12 mouse cellular contexts compared by ENCODE assay signal in genomic region chr12:29822216-29822615, GRCm38 (mm10).
DNase-seq lines count a peak whose midpoint lies in the region; ATAC-seq and TF ChIP-seq lines count a peak whose summit lies in the region.
"Had no signal": no experiment of that assay in that cellular context is flagged by ENCODE, and none has a peak within 500 bp of the region (broad histone marks: within the 10 kb centered on the region; RNA-seq: fewer than 3 reads in every experiment).

No protein-coding gene starts in this region.

- no peaks in the 10 kb centered on the region for H3K79me2 ChIP-seq in CH12.LX (replicated peaks; ENCODE audit: control insufficient read depth, extremely low read depth, insufficient read depth, poor library complexity, severe bottlenecking)

- H3K27me3 ChIP-seq in CH12.LX (replicated peaks): no peaks in the 10 kb centered on the region
- no peaks in the 10 kb centered on the region for H3K27me3 ChIP-seq in midbrain, embryonic 13.5 days
- no peaks in the 10 kb centered on the region for H3K27me3 ChIP-seq in intestine, postnatal 0 days (replicated peaks; ENCODE audit: control insufficient read depth, insufficient read depth, low read length)

- no peaks in the 10 kb centered on the region for H3K9me3 ChIP-seq in CH12.LX (replicated peaks; ENCODE audit: low read length)
- no peaks in the 10 kb centered on the region for H3K9me3 ChIP-seq in midbrain, embryonic 13.5 days
- no peaks in the 10 kb centered on the region for H3K9me3 ChIP-seq in intestine, postnatal 0 days (ENCODE audit: control insufficient read depth)

- WGBS in midbrain, embryonic 13.5 days: 40% methylated on average over 3 of the region's 3 CpGs
- 61% methylated on average over 3 of the region's 3 CpGs for WGBS in intestine, postnatal 0 days

- intact Hi-C loops in gastrocnemius, adult 2 months (cut with DNase I): no loop called here

- no peak for TF ChIP-seq EP300 in CH12.LX (IDR thresholded peaks at IDR 0.05; ENCODE audit: low read length)

- no peak for TF ChIP-seq CTCF in CH12.LX (conservative IDR thresholded peaks at IDR 0.05 in 1 of 2, IDR thresholded peaks at IDR 0.05 in 1 of 2; ENCODE audit: low read depth in 2 of 2, low read length in 2 of 2)
- no peak for TF ChIP-seq CTCF in intestine, postnatal 0 days (IDR thresholded peaks at IDR 0.05; ENCODE audit: low read depth)
- no peak for TF ChIP-seq CTCF in gastrocnemius, adult 2 months (IDR thresholded peaks at IDR 0.05)

- no peak overlapping the region for H3K27ac ChIP-seq in CH12.LX (ENCODE audit: insufficient read depth, low read depth)
- H3K27ac ChIP-seq in midbrain, embryonic 13.5 days: peak overlapping the region; percentile 85
- no peak overlapping the region for H3K27ac ChIP-seq in intestine, postnatal 0 days (ENCODE audit: low read depth, low read length)
- no peak overlapping the region for H3K27ac ChIP-seq in gastrocnemius, adult 2 months
- H3K27ac ChIP-seq: liver, embryonic 14.5 days had no signal

- H3K4me2 ChIP-seq in CH12.LX (ENCODE audit: insufficient read depth, low read depth, poor library complexity, severe bottlenecking): no peak overlapping the region
- H3K4me2 ChIP-seq in midbrain, embryonic 13.5 days (replicated peaks): no peak overlapping the region
- no peak overlapping the region for H3K4me2 ChIP-seq in intestine, postnatal 0 days (replicated peaks; ENCODE audit: low read depth)

- H3K36me3 ChIP-seq in CH12.LX (replicated peaks in 1 of 2; ENCODE audit: control insufficient read depth in 1 of 2, insufficient read depth in 1 of 2, low read length in 1 of 2): no peaks in the 10 kb centered on the region
- H3K36me3 ChIP-seq in midbrain, embryonic 13.5 days: peaks cover 6% of the 10 kb centered on the region
- no peaks in the 10 kb centered on the region for H3K36me3 ChIP-seq in intestine, postnatal 0 days (ENCODE audit: control insufficient read depth, insufficient read depth)

- dilution Hi-C loops in CH12.LX (cut with MboI; ENCODE audit: extremely low pct_ligation_motif_present, extremely low pct_unique_long_range_greater_than_20kb, low sequenced_read_pairs): no loop called here

- ATAC-seq in midbrain, embryonic 13.5 days: peak; percentile 83
- no peak for ATAC-seq in intestine, postnatal 0 days
- ATAC-seq: Patski had no signal

- no peak overlapping the region for H3K9ac ChIP-seq in CH12.LX (ENCODE audit: insufficient read depth, low read depth)
- H3K9ac ChIP-seq in midbrain, embryonic 13.5 days (replicated peaks): 0 out of 2 replicates have a peak overlapping the region, but pooled peaks have one; percentile 28
- no peak overlapping the region for H3K9ac ChIP-seq in intestine, postnatal 0 days (ENCODE audit: low read depth, low read length)
- H3K9ac ChIP-seq: liver, embryonic 14.5 days had no signal

- TF ChIP-seq POLR2A in CH12.LX (IDR thresholded peaks at IDR 0.05; ENCODE audit: low read depth, low read length): no peak

- no peaks in the 10 kb centered on the region for H3K4me1 ChIP-seq in CH12.LX (ENCODE audit: control insufficient read depth in 1 of 2, insufficient read depth in 2 of 2)
- H3K4me1 ChIP-seq in midbrain, embryonic 13.5 days (replicated peaks): peaks cover 47% of the 10 kb centered on the region
- H3K4me1 ChIP-seq in intestine, postnatal 0 days (replicated peaks; ENCODE audit: control insufficient read depth, insufficient read depth, low read length): no peaks in the 10 kb centered on the region

- TF ChIP-seq RAD21 in CH12.LX (IDR thresholded peaks at IDR 0.05; ENCODE audit: low read depth, low read length): no peak

- in situ Hi-C loops in CH12.LX (cut with MboI; ENCODE audit: low pct_ligation_motif_present, low pct_unique_long_range_greater_than_20kb, low sequenced_read_pairs): no loop called here

- peak; percentile 35 to 50 for DNase-seq in cerebellum, postnatal 14 days
- DNase-seq in cerebellum, postnatal 36 days: no peak
- peak; percentile 12 for DNase-seq in CH12.LX (ENCODE audit: extremely low read depth)
- DNase-seq in frontal cortex, adult 2 months (ENCODE audit: extremely low spot score in 1 of 2, low spot score in 1 of 2): peak; percentile 76 to 80
- no peak for DNase-seq in spleen, postnatal 36 days (ENCODE audit: low spot score in 2 of 2)
- no peak for DNase-seq in gastrocnemius, adult 2 months
- DNase-seq: cerebellum, adult 11 months; kidney, postnatal 4 days had no signal

- H3K4me3 ChIP-seq in CH12.LX (replicated peaks in 1 of 3; ENCODE audit: low read depth in 2 of 3, low read length in 2 of 3, poor library complexity in 1 of 3): no peak overlapping the region
- H3K4me3 ChIP-seq in midbrain, embryonic 13.5 days (replicated peaks): no peak overlapping the region
- no peak overlapping the region for H3K4me3 ChIP-seq in intestine, postnatal 0 days (ENCODE audit: low read depth, low read length)
- H3K4me3 ChIP-seq in gastrocnemius, adult 2 months: no peak overlapping the region

TF ChIP-seq in CH12.LX, 34 proteins besides CTCF, POLR2A, EP300 and RAD21:
- no peak for TF ChIP-seq PAX5 (IDR thresholded peaks at IDR 0.05; ENCODE audit: low read length)
- no peak for TF ChIP-seq CHD1 (IDR thresholded peaks at IDR 0.05; ENCODE audit: low read depth, low read length)
- TF ChIP-seq MAFK (IDR thresholded peaks at IDR 0.05; ENCODE audit: insufficient replicate concordance, low read length): no peak
- no peak for TF ChIP-seq JUND (conservative IDR thresholded peaks at IDR 0.05; ENCODE audit: low read depth, low read length)
- no peak for TF ChIP-seq ZNF384 (IDR thresholded peaks at IDR 0.05; ENCODE audit: low read depth, low read length)
- no peak for TF ChIP-seq NELFE (IDR thresholded peaks at IDR 0.05; ENCODE audit: low read depth, low read length)
- TF ChIP-seq TBP (conservative IDR thresholded peaks at IDR 0.05; ENCODE audit: low read depth, low read length): no peak
- no peak for TF ChIP-seq IRF4 (IDR thresholded peaks at IDR 0.05; ENCODE audit: low read depth, low read length)
- no peak for TF ChIP-seq GABPA (IDR thresholded peaks at IDR 0.05; ENCODE audit: insufficient replicate concordance, low read depth, low read length)
- no peak for TF ChIP-seq SIN3A (IDR thresholded peaks at IDR 0.05; ENCODE audit: low read length)
- TF ChIP-seq MEF2A (IDR thresholded peaks at IDR 0.05; ENCODE audit: borderline replicate concordance, low read depth, low read length): no peak
- TF ChIP-seq UBTF (IDR thresholded peaks at IDR 0.05; ENCODE audit: low read depth, low read length): no peak
- no peak for TF ChIP-seq MYC (IDR thresholded peaks at IDR 0.05; ENCODE audit: low read depth, low read length)
- no peak for TF ChIP-seq BHLHE40 (IDR thresholded peaks at IDR 0.05; ENCODE audit: low read depth, low read length)
- TF ChIP-seq NRF1 (IDR thresholded peaks at IDR 0.05; ENCODE audit: low read depth, low read length): no peak
TF ChIP-seq in CH12.LX: peak in this region for 0.

Comparison
In these comparisons a context has a peak if more than half of its experiments do, and no peak if none do; other contexts are left out.
1. DNase-seq: peak in cerebellum, postnatal 14 days (2 of 2), CH12.LX (single experiment) and frontal cortex, adult 2 months (2 of 2); none in cerebellum, postnatal 36 days (0 of 2), spleen, postnatal 36 days (0 of 2) and gastrocnemius, adult 2 months (single experiment).